Mouse (Mus musculus) embryonic facial prominence, embryonic 13.5 days (tissue): ENCODE data around the gene Olfr1186. TPM values are rescaled to one million over a fixed set of nuclear protein-coding genes. Genes with fewer than 3 reads are reported as not detected.
"Not testable (repeated sequence)": the region's sequence is repeated elsewhere in the genome, so short reads cannot be mapped to it uniquely, and the experiment has no call there.

ENCODE experiments used
- ATAC-seq: fragments of 200-750 bp; cut with Nextera tagmentation; 2 replicates; pipeline ENCODE4 v1.8.0; 2017; ENCODE audit warnings: low read depth; ENCODE audit not compliant: insufficient number of reproducible peaks, insufficient read depth, low FRiP score, low TSS enrichment
- H3K27ac ChIP-seq: fragments of 300-500 bp; sonication (generic); 2 replicates; pipeline ENCODE4 v1.5.1; 2015; ENCODE audit warnings: moderate library complexity, mild to moderate bottlenecking, inconsistent platforms
- H3K27me3 ChIP-seq: fragments of 300-500 bp; sonication (generic); 2 replicates; pipeline ENCODE4 v1.6.1; 2015; ENCODE audit warnings: mild to moderate bottlenecking, inconsistent platforms
- H3K36me3 ChIP-seq: fragments of 300-500 bp; sonication (generic); 2 replicates; pipeline ENCODE4 v1.6.1; 2015; ENCODE audit warnings: mild to moderate bottlenecking, inconsistent platforms
- H3K4me1 ChIP-seq: fragments of 300-500 bp; sonication (generic); 2 replicates; pipeline ENCODE4 v1.6.1; 2015; ENCODE audit warnings: inconsistent platforms
- H3K4me2 ChIP-seq: fragments of 300-500 bp; sonication (generic); 2 replicates; pipeline ENCODE4 v1.6.1; 2015; ENCODE audit warnings: moderate library complexity, mild to moderate bottlenecking, inconsistent platforms
- H3K4me3 ChIP-seq: fragments of 300-500 bp; sonication (generic); 2 replicates; pipeline ENCODE4 v1.5.1; 2015; ENCODE audit warnings: mild to moderate bottlenecking, inconsistent platforms
- H3K9ac ChIP-seq: fragments of 300-500 bp; sonication (generic); 2 replicates; pipeline ENCODE4 v1.6.1; 2015; ENCODE audit warnings: mild to moderate bottlenecking, inconsistent platforms
- H3K9me3 ChIP-seq: fragments of 300-500 bp; sonication (generic); 2 replicates; pipeline ENCODE4 v1.6.1; 2016; ENCODE audit warnings: inconsistent platforms
- WGBS: fragments of 180-500 bp; shearing (Covaris S2); methylation state at CpG from one replicate; pipeline ENCODE4 v1.1.7; 2015; ENCODE audit warnings: mixed read lengths; 5-methylcytosine and 5-hydroxymethylcytosine counted together
- polyA plus RNA-seq: library from polyadenylated mRNA; unstranded; fragments of >200 nt; fragmentation: Nextera tagmentation; extraction: Ambion mirVana; gene quantifications from 2 replicates; pipeline ENCODE4 v1.2.1, GENCODE M21; 2015

Gene Olfr1186
- not detected in 2 replicates for polyA plus RNA-seq

DNA sequence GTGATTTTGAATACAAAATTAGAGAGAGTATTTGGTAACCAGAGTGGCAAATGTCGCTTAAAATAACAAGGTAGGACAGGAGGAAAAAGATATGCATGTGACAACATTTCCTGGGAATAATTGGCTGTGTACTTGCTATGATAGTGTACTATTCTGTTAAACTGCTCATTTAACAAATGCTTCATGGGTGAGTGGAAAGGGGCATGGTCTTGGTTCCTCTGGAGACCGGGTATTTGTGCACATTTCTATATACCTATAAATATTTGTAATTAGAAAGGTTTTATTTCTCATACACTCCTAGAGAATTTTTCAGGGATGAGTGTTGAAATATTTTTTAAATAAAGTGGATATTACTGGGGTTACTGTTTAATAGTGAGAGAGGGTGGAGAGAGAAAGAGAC is at the start of gene Olfr1186:
Gene Olfr1186, plus strand, starts transcription at position 301 of the 400 bp plus-strand sequence.
- no peak within 1 kb of the TSS for H3K4me3 ChIP-seq
- H3K36me3 ChIP-seq: no peaks in the 10 kb centered on the region
- H3K9ac ChIP-seq: no peak within 1 kb of the TSS
- no peaks in the 10 kb centered on the region for H3K9me3 ChIP-seq
- no peaks in the 10 kb centered on the region for H3K27me3 ChIP-seq
- WGBS: 77% methylated on average over 2 of the region's 2 CpGs
- no peaks in the 10 kb centered on the region for H3K4me1 ChIP-seq
- no peak within 1 kb of the TSS for H3K4me2 ChIP-seq
- no peak for ATAC-seq
- no peak within 1 kb of the TSS for H3K27ac ChIP-seq

DNA sequence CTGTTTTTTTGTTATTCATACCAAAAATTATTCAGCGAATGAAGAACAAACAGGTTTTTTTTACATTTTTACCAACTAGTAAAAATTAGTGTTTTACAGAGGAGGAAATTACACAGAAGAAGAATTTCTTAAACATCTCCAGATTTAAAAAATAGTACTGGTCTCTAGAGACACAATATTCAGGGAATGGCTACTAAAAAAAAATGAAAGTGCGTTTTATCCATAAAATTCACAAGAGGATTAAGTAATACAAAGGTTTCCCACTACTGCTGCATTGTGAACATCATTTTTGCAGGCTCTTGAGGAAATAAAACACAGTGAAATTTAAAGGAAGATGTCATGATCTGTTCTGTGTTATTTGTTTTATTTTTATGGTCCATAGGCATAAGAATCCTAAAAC is 35.1 kb upstream of the Olfr1186 start, which contains the start of gene Olfr1184:
Gene Olfr1184, plus strand, starts transcription at position 301 of the 400 bp plus-strand sequence.
- Histone ChIP-seq H3K9me3 (no peaks in the 10 kb centered on the region), H3K4me1 (no peaks in the 10 kb centered on the region), H3K9ac (no peak within 1 kb of the TSS), H3K27me3 (no peaks in the 10 kb centered on the region), H3K4me2 (no peak within 1 kb of the TSS), H3K4me3 (no peak within 1 kb of the TSS), H3K36me3 (no peaks in the 10 kb centered on the region), H3K27ac (no peak within 1 kb of the TSS)
- ATAC-seq: no peak
- WGBS: 85% methylated on average over 2 of the region's 2 CpGs

DNA sequence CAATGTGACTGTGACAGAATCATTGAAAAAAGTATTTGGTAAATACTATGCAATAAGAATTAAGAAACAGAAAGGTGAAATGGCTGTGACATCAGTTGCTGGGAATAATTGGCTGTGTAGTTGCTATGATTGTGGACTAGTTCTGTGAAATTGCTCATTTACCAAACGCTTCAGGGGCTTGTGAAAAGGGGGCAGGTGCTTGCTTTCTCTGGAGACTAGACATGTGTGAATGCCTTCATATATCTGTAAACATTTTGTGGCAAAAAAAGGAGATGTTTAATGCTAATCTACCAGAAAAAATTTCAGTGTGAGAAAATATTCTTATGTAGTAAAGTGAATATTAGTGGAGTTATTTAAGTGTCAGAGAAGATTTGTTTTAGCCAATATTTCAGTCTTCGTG is 25.3 kb upstream of the Olfr1186 start, which contains the start of gene Olfr1185-ps1:
Gene Olfr1185-ps1, plus strand, starts transcription at position 301 of the 400 bp plus-strand sequence.
- WGBS: 71% methylated on average over 2 of the region's 2 CpGs
- no peak within 1 kb of the TSS for H3K9ac ChIP-seq
- no peaks in the 10 kb centered on the region for H3K4me1 ChIP-seq
- H3K36me3 ChIP-seq: no peaks in the 10 kb centered on the region
- no peaks in the 10 kb centered on the region for H3K27me3 ChIP-seq
- ATAC-seq: no peak
- no peak within 1 kb of the TSS for H3K27ac ChIP-seq
- H3K4me3 ChIP-seq: no peak within 1 kb of the TSS
- no peaks in the 10 kb centered on the region for H3K9me3 ChIP-seq
- no peak within 1 kb of the TSS for H3K4me2 ChIP-seq

DNA sequence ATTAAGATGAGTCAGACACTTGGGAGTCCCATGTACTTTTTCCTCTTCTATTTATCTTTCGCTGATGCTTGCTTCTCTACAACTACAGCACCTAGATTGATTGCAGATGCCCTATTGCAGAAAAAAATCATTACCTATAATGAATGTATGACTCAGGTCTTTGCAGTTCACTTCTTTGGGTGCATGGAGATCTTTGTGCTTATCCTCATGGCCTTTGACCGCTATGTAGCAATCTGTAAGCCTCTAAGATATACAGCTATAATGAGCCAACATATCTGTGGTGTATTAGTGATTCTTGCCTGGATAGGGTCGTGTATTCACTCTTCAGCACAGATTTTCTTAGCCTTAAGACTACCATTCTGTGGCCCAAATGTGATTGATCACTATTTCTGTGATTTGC is 7.4 kb downstream of the Olfr1186 start:
- 70% methylated on average over 3 of the region's 3 CpGs for WGBS
- no peaks in the 10 kb centered on the region for H3K9me3 ChIP-seq
- no peaks in the 10 kb centered on the region for H3K36me3 ChIP-seq
- no peaks in the 10 kb centered on the region for H3K27me3 ChIP-seq
- H3K4me2 ChIP-seq: no peak overlapping the region
- no peaks in the 10 kb centered on the region for H3K4me1 ChIP-seq
- no peak for ATAC-seq
- no peak overlapping the region for H3K9ac ChIP-seq
- H3K4me3 ChIP-seq: no peak overlapping the region
- H3K27ac ChIP-seq: no peak overlapping the region

DNA sequence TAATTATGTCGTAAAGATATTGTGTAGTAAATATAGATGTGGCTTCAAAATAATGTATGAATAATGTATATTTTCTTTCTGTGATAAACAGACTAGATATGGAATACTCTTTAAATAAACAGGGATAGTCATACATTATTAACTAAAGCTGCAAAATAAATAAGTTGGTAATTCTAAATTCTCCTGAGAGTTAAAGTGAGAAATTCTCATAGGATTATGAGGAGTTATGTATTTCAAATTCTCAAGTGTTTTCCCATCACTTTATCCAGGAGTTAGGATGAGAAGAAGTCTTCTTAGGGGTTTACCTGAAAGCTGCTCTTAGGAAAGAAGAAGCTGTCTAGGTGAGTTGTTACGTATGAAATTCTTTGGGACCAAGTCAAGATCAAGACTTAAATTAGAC is 38.3 kb downstream of the Olfr1186 start, which contains the start of gene Olfr1188:
Gene Olfr1188, plus strand, starts transcription at position 301 of the 400 bp plus-strand sequence.
- no peak within 1 kb of the TSS for H3K4me3 ChIP-seq
- ATAC-seq: no peak
- no peaks in the 10 kb centered on the region for H3K4me1 ChIP-seq
- H3K9me3 ChIP-seq: no peaks in the 10 kb centered on the region
- H3K36me3 ChIP-seq: no peaks in the 10 kb centered on the region
- 85% methylated on average over 2 of the region's 2 CpGs for WGBS
- no peak within 1 kb of the TSS for H3K4me2 ChIP-seq
- H3K27ac ChIP-seq: no peak within 1 kb of the TSS
- no peak within 1 kb of the TSS for H3K9ac ChIP-seq
- no peaks in the 10 kb centered on the region for H3K27me3 ChIP-seq

DNA sequence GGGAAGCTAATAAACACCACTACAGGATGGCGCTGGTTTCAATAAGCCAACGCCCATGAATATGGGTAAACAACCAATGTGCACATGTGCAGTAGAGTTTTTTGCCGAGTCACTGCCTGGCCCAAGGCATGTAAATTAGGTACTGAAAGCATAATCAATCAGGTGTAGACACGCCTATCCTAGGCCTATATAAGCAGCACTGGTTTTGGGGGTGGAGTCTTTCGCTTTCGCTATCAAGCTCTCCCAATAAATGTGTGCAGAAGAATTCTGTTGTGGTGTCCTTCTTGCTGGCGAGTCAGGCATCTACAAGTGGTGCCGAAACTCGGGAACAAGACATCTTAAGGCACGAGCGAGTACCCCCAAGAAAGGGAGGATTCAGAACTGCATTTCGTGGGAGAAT is 54.3 kb downstream of the Olfr1186 start:
- H3K9ac ChIP-seq, ATAC-seq, H3K27me3 ChIP-seq, H3K27ac ChIP-seq, H3K4me2 ChIP-seq, H3K4me1 ChIP-seq, H3K36me3 ChIP-seq, H3K9me3 ChIP-seq, H3K4me3 ChIP-seq: not testable (repeated sequence)
- WGBS: 91% methylated on average over 12 of the region's 12 CpGs

Other genes starting within 250 kb of the Olfr1186 start
- gene Olfr1173, start 238.7 kb upstream of the Olfr1186 start, polyA plus RNA-seq: 0.06 TPM in 1 of 2 replicates, not detected in the other
- not detected in 2 replicates for gene Olfr1174-ps, start 203.4 kb upstream of the Olfr1186 start, polyA plus RNA-seq
- not detected in 2 replicates for gene Olfr1175-ps, start 191.3 kb upstream of the Olfr1186 start, polyA plus RNA-seq
- not detected in 2 replicates for gene Olfr1176, start 181.8 kb upstream of the Olfr1186 start, polyA plus RNA-seq
- gene Olfr1177-ps, start 172.1 kb upstream of the Olfr1186 start, polyA plus RNA-seq: not detected in 2 replicates
- not detected in 2 replicates for gene Olfr1178, start 131.5 kb upstream of the Olfr1186 start, polyA plus RNA-seq
- not detected in 2 replicates for gene Olfr1179, start 112.1 kb upstream of the Olfr1186 start, polyA plus RNA-seq
- gene Olfr1180, start 99.4 kb upstream of the Olfr1186 start, polyA plus RNA-seq: not detected in 2 replicates
- gene Olfr1181, start 92.4 kb upstream of the Olfr1186 start, polyA plus RNA-seq: not detected in 2 replicates
- gene Gm13757, start 69.4 kb upstream of the Olfr1186 start, polyA plus RNA-seq: not detected in 2 replicates
- not detected in 2 replicates for gene Olfr1183, start 63.7 kb upstream of the Olfr1186 start, polyA plus RNA-seq
- gene Olfr1184, start 35.0 kb upstream of the Olfr1186 start, polyA plus RNA-seq: not detected in 2 replicates
- not detected in 2 replicates for gene Olfr1185-ps1, start 25.2 kb upstream of the Olfr1186 start, polyA plus RNA-seq
- gene Olfr1188, start 38.4 kb downstream of the Olfr1186 start, polyA plus RNA-seq: not detected in 2 replicates
- not detected in 2 replicates for gene Olfr1189, start 67.9 kb downstream of the Olfr1186 start, polyA plus RNA-seq
- gene Olfr1191-ps1, start 122.0 kb downstream of the Olfr1186 start, polyA plus RNA-seq: not detected in 2 replicates
- not detected in 2 replicates for gene Olfr1192-ps1, start 130.0 kb downstream of the Olfr1186 start, polyA plus RNA-seq
- not detected in 2 replicates for gene Olfr1193, start 157.1 kb downstream of the Olfr1186 start, polyA plus RNA-seq
- not detected in 2 replicates for gene Olfr1195, start 170.6 kb downstream of the Olfr1186 start, polyA plus RNA-seq
- not detected in 2 replicates for gene Olfr1196, start 186.0 kb downstream of the Olfr1186 start, polyA plus RNA-seq
- not detected in 2 replicates for gene Olfr1197, start 213.8 kb downstream of the Olfr1186 start, polyA plus RNA-seq
- gene Olfr1198, start 232.8 kb downstream of the Olfr1186 start, polyA plus RNA-seq: not detected in 2 replicates
- not detected in 2 replicates for gene Olfr1199, start 241.9 kb downstream of the Olfr1186 start, polyA plus RNA-seq